Mouse (Mus musculus) heart, postnatal 36 days (tissue): ENCODE data around the gene Lrp3. TPM values are rescaled to one million over a fixed set of nuclear protein-coding genes. Genes with fewer than 3 reads are reported as not detected.
"Not testable (repeated sequence)": the region's sequence is repeated elsewhere in the genome, so short reads cannot be mapped to it uniquely, and the experiment has no call there.

Source experiments
- DNase-seq, 2 experiments: peaks; one replicate each; pipeline ENCODE4 v3.0.0; 2021 to 2022
- intact Hi-C: fragments of 180-260 bp; cut with DNase I; formaldehyde crosslinking; loops from one replicate; pipeline ENCODE4 v1.15.1; 2025
- total RNA-seq, 2 experiments: library from RNA; stranded (reverse); gene quantifications; 2 replicates each; pipeline ENCODE4 v1.2.3; 2021

The Lrp3 gene
- total RNA-seq: 1 to 10 TPM; 8.2 to 9.5 TPM

DNA sequence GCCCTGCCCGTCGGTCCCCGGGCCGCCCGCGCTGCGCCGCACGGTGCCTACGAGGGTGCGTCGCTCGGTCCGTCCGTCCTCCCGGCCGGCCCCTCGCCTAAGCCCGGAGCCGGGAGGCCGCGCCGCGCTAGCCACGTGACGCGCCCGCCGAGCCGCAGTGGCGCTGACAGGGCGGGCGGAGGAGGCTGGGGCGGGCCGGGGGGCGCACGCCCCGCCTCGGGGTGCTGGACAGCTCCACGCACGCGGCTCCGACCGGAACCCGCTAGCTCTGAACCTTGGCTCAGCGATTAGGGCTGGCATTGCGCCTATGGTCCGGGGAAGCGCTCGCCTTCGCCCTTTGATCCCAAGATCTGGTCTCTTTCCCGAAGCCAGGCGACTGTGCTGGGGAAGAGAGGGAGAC lies at the start of gene Lrp3:
Lrp3 (minus strand) TSS at position 274 of the 400 bp plus-strand sequence.
- intact Hi-C loops: loop anchor here (2.0 kb wide), 1 partner anchor 20 kb away; no protein-coding TSS in a partner anchor
- peak; percentile 68 to 73 for DNase-seq

DNA sequence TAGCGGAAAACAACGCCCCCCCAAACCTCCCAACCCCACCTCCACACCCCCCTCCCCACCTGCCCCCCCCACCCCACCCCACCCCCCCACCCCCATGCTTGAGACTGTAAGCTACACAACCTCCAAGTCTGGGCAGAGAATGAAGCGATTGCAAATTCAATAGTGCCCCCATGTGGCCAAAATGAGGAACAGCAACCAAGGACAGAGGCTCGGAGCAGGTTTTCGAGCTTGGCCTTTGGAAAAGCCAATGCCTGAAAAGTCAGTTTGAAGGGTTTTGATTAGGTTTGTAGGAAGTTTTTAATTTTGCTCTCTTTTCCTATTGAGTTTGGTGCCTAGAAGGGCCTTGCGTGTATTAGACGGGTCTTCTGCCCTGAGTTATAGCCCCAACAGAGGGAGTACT lies 49.4 kb upstream of the Lrp3 start:
- DNase-seq: peak; percentile 41 to 54
- intact Hi-C loops: loop anchor here (1.0 to 5.0 kb wide), 4 partner anchors 77 to 587 kb away; partner anchors contain the start of genes Cebpa and Slc7a10

GRCm38 (mm10) chr7:35263595-35264489 lies 48.5 kb upstream of the Lrp3 start:
- intact Hi-C loops: loop anchor here (1.0 to 5.0 kb wide), 4 partner anchors 77 to 587 kb away; partner anchors contain the start of genes Cebpa and Slc7a10
- no peak for DNase-seq

DNA sequence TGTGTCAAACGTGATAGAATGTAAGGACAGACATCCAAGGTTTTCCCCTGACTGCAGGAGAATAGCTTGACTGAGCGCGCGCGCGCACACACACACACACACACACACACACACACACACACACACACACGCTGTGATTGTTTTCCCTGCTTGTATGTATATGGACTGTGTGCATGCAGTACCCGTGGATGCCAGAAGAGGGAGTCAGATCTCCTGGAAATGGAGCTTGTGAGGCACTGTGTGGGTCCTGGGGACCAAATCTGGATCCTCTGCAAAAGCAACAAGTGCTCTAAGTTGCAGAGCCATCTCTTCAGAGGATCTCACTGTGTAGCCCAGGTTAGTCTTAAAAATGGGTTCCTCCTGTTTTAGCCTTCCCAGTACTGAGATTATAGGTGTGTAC lies 44.1 kb upstream of the Lrp3 start:
- no peak for DNase-seq
- intact Hi-C loops: no loop called here

DNA sequence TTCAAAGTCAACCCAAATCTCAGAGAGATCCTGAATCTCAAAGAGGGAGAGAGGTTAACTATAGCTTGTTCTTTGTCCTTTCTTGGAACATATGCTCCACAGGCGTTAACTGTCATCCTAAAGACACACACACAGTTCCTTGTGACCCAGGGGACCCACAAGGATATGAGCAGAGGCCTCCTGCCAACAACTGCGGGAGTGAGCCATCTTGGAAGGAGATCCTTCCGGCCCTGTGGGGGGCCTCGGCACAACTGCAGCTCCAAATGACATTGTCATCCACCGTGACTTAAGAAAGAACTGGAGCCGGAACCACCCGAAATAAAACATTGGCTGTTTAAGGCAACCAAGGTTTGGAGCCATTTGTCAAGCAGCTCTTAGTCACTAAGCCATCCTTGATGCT lies 43.0 kb upstream of the Lrp3 start:
- no peak for DNase-seq
- intact Hi-C loops: no loop called here

DNA sequence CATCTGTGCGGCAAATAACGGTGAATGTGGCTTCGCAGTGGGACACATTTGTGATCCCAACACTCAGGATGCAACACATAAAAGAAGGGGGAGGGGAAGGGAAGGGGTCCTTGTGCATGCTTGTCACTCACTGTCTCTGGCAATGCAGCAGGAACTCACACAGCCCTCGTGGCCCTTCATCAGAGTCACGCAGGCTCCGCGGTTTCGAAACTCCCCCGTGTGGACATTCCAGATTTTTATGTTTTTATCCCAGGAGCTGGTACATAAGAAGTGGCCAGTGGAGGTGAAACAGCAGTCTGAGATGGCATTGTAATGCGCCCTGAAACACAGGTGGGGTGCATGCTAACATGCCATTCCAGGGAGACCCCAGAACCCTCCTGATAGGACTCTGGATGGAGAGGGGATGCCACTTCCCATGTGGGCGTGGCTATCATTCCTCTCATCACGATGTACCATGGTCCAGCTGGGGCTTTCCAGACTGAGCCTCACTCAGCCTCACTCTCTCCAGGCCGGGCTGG lies 36.8 kb upstream of the Lrp3 start:
- intact Hi-C loops: no loop called here
- DNase-seq: peak; percentile 12 to 18

DNA sequence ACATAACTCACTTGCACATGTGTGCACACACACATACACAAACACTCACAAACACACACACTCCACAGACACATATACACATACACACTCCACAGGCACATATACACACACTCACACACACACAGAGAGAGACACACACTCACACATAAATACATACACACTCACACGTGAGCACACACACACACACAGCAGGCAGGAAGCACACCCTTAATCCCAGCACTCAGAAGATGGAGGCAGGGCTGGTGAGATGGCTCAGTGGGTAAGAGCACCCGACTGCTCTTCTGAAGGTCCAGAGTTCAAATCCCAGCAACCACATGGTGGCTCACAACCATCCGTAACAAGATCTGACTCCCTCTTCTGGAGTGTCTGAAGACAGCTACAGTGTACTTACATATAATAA lies 22.6 kb upstream of the Lrp3 start:
- not testable (repeated sequence) for DNase-seq

DNA sequence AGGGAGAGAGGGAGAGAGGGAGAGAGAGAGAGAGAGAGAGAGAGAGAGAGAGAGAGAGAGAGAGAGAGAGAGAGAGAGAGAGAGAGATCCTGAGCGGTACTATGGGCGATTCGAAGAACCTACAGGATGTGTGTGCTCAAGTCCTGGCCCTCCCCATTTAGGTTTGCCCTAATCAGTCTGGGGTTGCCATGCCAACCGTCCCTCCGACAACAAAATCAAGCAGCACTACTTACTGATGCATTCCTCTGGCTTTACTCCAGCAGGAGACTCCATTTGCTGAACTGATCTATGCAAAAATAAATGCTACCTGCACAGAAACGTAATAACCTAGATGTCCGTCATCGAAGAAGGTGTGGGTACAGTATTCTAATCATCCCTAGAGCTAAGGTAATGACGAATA lies 20.0 kb upstream of the Lrp3 start:
- peak; percentile 38 to 50 for DNase-seq
- intact Hi-C loops: loop anchor here (2.0 to 10.0 kb wide), 2 partner anchors 21 to 181 kb away; partner anchors contain the start of genes Cebpg and Lrp3

More for the DNA sequence above, 22.6 kb upstream of the Lrp3 start:
- intact Hi-C loops: loop anchor here (2.0 to 10.0 kb wide), 2 partner anchors 81 to 183 kb away; partner anchors contain the start of genes Cebpg and Gpatch1

GRCm38 (mm10) chr7:35234361-35235245 lies 19.3 kb upstream of the Lrp3 start:
- intact Hi-C loops: loop anchor here (2.0 to 10.0 kb wide), 2 partner anchors 20 to 180 kb away; partner anchors contain the start of genes Cebpg and Lrp3
- peak; percentile 98 for DNase-seq

DNA sequence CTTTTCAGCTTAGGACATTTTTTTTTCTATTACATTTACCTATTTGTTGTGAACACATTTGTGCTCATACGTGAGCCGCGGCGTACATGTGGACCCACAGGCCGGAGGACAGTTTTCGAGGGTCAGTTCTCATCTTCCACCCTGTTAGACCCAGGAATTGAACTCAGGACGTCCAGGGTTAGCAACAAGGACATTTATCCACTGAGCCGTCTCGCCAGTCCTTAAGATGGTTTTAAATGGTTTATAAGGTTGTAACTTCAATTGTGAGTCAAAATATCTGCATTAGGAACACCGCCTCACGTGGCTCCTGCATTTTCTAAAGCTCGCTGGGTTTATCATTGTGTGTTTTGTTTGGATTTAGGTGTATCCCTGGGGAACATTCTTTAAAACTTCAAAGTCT lies 18.6 kb upstream of the Lrp3 start:
- intact Hi-C loops: loop anchor here (2.0 to 10.0 kb wide), 2 partner anchors 19 to 179 kb away; partner anchors contain the start of genes Cebpg and Lrp3
- no peak for DNase-seq

DNA sequence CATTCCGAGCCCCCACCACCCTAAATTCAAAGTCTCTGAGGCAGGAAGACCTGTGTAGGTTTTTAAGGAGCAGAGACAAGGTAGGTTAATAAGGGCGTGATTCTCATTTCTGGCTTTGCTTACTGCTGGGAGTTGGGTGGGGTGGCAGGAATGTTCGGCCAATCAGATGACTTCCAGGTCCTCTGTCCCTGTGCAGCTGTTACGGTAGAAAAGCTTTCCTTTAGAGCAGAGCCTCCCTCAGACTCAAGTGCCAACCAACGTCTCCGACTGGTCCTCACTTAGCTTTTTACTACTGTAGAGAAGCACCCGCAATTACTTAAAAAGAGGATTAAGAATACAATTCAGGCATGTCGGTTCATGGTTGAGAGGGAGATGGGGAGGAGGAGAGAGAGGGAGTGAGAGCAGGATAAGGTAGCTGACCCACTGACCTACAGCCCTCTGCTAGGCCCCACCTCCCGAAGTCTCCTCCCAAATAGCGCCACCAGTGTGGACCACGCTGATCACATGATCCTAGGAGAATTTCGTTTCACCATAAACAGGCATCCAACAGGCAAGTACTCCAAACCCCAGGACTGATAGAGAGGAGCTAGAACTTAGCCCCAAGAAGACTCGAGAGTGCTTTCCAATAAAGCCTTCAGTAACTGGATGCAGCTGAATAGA lies 17.6 kb upstream of the Lrp3 start:
- intact Hi-C loops: loop anchor here (10.0 kb wide), 1 partner anchor 178 kb away; the partner anchor contains the start of gene Cebpg
- no peak for DNase-seq

DNA sequence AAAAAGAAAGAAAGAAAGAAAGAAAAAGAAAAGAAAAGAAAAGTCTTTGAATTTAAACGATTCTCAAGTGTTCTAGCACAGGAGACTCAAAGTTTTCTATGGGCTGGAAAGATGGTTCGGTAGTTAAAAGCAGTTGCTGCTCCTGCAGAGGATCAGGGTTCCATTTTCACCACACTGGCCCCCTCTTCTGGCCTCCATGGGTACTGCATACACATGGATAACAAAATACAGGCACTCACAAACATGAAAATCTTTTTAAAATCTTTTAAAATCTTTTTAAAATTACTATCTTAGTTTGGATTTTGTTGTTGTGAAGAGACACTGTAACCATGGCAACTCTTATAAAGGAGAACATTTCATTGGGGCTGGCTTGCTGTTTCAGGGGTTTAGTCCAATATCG lies 15.0 kb upstream of the Lrp3 start:
- intact Hi-C loops: loop anchor here (10.0 kb wide), 1 partner anchor 176 kb away; the partner anchor contains the start of gene Cebpg

GRCm38 (mm10) chr7:35220694-35221365 lies 5.5 kb upstream of the Lrp3 start:
- intact Hi-C loops: no loop called here
- DNase-seq: no peak

More for the DNA sequence above, 15.0 kb upstream of the Lrp3 start:
- no peak for DNase-seq

GRCm38 (mm10) chr7:35215731-35216130 lies 433 bp upstream of the Lrp3 start:
- intact Hi-C loops: loop anchor here (2.0 kb wide), 1 partner anchor 19 kb away; no protein-coding TSS in a partner anchor

DNA sequence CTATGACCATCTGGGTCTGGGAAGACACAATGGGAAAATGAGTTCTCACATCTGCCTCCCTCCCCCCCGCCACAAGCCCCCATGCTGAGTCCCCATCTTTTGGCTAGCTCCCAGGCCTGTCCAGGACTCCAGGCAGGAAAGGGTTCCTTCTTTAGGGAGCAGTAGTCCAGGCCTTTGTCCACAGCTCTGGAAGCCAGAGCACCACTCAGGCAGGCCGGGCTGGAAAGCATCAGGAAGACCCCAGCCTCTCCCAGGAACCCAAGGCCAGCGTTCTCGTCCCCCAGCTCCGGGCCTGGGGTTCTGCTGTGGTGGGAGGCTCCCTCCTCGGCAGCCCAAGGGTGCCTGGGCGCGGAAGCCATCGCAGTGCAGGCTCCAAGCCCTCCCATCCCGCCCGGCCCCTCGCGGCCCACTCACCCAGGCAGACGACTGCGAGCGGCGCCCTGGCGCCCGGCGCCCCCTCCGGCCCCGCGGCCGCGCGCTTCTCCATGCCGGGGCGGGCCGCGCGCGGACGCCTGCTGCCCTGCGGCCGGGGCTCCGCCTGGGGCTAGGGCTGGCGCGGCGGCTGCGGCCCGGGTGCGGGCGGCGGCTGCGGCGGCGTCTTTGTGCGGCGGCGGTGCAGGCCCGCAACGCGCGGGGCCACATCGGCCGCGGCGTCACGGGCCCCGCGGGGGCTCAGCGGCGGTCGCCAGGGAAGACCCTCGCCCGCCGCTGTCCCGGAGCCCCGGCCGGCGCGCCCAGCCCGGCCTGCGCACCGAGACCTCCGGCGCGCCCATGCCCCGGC lies 666 bp downstream of the Lrp3 start:
- intact Hi-C loops: loop anchor here (2.0 kb wide), 1 partner anchor 20 kb away; no protein-coding TSS in a partner anchor
- no peak for DNase-seq

More at GRCm38 (mm10) chr7:35215731-35216130, 433 bp upstream of the Lrp3 start:
- no peak for DNase-seq

- intact Hi-C loops: no loop called here
- no peak for DNase-seq
These were observed 3.5 kb downstream of the Lrp3 start for GRCm38 (mm10) chr7:35211791-35212190.

DNA sequence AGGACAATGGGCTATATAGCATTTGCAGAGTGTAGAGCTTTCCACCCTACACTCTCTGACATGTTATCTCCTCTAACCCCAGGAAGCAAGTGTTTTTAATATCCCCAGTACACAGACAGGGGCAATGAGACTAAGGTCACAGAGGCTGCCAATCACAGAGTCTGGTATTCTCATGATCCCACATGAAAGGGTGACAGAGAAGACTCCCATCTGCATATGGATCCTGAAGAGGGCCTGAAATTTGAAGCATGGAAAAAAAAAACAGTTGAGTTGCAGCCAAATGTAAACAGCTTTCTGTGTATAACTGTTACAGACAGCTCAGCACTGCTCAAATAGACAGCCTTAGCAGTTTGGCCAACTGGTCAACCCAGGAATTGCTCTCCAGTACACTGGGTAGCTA lies 15.5 kb downstream of the Lrp3 start:
- intact Hi-C loops: no loop called here
- DNase-seq: no peak
